Mouse (Mus musculus) left cerebral cortex, adult 11 months (tissue): Measurements from ENCODE around the gene Cacng7.
"Not testable (repeated sequence)": the region's sequence is repeated elsewhere in the genome, so short reads cannot be mapped to it uniquely, and the experiment has no call there.

Source experiments
- DNase-seq: peaks from one replicate; pipeline ENCODE4 v3.0.0; 2022; ENCODE audit warnings: low spot score

Cacng7 gene

GRCm38 (mm10) chr7:3332619-3333521 lies at the start of gene Cacng7:
Cacng7 (plus strand) TSS chr7:3332955.
- DNase-seq = no peak

DNA sequence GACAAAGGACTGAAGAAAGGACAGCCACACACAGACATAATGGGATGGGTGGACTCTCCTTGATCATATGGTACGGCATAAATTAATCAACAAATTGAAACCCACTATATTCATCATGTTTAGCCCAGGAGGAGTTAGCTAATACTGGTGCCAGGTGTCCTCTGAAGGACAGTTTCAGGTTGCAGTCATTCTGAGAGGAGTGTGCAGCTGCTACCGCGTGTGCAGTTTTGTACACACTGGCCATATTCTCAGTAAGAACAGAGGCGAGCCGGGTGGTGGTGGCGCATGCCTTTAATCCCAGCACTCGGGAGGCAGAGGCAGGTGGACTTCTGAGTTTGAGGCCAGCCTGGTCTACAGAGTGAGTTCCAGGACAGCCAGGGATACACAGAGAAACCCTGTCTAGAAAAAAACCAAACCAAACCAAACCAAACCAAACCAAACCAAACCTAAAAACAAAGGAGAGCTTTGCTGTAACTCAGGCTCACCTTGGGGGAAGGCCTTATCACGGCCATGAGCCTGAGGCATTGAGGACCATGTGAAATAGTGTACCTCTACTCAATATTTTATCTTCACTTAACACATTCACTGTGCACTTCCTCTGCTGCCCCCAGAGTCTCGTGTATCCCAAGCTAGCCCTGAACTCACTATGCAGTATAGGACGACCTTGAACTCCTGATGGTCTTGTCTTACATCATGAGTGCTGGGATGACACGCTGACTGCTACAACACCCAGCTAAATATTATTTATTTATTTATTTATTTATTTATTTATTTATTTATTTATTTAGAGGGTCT lies 49.5 kb upstream of the Cacng7 start:
- no peak for DNase-seq

DNA sequence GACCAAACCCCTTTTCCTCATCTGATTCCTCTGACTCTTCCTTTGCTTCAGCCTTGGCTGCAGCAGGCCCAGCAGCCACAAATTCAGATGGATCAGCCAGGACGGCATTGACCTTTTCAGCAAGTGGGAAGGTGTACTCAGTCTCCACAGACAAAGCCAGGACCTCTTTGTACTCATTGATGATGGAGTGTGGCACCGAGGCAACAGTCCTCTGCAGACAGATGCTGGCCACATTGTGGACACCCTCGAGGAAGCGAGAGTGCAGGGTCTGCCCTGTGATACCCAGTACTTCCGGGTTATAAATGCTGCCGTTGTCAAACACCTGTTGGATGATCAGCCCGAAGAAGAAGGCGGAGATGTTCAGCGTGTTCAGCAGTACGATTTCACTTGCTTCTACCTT lies 48.2 kb upstream of the Cacng7 start:
- no peak for DNase-seq

- DNase-seq = no peak
Measured at GRCm38 (mm10) chr7:3286036-3286435, 46.7 kb upstream of the Cacng7 start.

DNA sequence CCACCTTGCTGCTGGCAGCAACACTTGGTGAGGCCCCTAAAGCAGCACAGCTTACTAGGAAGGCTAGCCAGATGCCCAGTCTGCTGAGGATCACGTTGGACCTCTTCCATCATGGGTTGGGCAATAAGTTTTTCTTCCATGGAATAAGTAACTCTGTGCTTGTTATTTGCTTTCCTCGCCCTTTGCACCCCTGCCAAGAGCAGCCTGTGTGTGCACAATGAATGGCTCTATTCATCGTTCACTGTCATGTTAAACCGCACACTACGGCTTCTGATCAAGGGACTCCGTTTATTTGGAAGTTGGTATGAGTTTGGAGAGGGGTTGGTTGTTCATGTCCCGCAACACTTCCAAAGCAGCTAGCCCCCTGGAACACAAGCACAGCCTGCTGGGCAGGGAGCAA lies 45.6 kb upstream of the Cacng7 start:
- DNase-seq = no peak

GRCm38 (mm10) chr7:3288976-3289970 lies 43.5 kb upstream of the Cacng7 start, which contains the start of the genes Myadm and Prkcg:
Myadm (plus strand) TSS chr7:3289080.
Prkcg (plus strand) TSS chr7:3289179.
- no peak for DNase-seq

GRCm38 (mm10) chr7:3290257-3291033 lies 42.3 kb upstream of the Cacng7 start:
- peak; percentile 86 for DNase-seq

DNA sequence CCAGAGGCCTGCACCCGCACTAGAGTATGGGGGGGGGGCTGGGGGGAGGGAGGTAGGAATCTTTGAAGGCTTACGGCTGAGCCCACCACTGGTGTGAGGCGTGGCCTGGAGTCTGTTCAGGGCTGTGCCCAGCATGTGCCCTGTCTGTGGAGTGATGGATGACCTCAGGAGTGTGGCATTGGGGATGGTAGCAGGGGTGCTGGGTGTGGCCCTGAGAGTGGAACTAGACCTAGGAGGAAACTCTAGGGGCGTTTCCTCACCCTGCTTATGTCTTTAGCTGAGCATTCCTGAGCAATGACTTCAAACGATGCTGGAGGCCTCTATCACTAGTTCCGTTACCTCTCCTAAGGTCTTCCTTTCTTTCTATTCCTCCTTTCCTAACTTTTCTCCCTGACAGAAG lies 41.6 kb upstream of the Cacng7 start:
- no peak for DNase-seq

- DNase-seq = no peak
Measured at GRCm38 (mm10) chr7:3291764-3292163, 41.0 kb upstream of the Cacng7 start.

DNA sequence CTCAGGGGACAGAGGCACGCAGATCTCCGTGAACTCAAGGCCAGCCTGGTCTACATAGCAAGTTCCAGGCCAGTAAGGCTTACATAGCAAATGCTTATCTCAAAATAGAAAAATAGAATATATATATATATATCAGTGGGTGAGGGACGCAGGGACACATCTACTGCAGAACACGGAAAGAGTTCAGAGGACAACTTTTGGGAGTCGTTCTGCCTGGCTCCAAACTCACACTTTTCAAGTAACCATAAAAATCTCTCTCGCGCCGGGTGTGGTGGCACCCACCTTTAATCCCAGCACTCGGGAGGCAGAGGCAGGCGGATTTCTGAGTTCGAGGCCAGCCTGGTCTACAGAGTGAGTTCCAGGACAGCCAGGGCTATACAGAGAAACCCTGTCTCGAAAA lies 40.5 kb upstream of the Cacng7 start:
- DNase-seq = not testable (repeated sequence)

- no peak for DNase-seq
Measured at GRCm38 (mm10) chr7:3292791-3293190, 40.0 kb upstream of the Cacng7 start.

DNA sequence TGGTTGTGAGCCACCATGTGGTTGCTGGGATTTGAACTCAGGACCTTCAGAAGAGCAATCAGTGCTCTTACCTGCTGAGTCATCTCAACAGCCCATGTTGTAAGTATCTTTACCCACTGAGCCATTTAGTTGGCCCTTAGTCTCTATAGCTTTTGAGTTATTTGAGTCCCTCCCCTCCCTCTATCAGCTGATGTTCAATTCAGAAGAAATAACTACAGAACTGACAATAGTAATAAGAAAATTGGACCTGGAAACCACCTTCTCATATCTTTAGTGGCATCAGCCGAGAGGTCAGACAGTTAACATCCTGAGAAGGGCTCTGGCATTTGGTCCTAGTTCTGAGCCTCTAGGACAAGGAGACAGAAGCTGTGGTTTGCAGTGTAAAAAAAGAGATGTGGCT lies 38.0 kb upstream of the Cacng7 start:
- DNase-seq = no peak

GRCm38 (mm10) chr7:3295321-3296110 lies 37.2 kb upstream of the Cacng7 start:
- DNase-seq = no peak

- no peak for DNase-seq
Measured at GRCm38 (mm10) chr7:3296711-3297110, 36.0 kb upstream of the Cacng7 start.

GRCm38 (mm10) chr7:3299941-3300617 lies 32.7 kb upstream of the Cacng7 start:
- no peak for DNase-seq

DNA sequence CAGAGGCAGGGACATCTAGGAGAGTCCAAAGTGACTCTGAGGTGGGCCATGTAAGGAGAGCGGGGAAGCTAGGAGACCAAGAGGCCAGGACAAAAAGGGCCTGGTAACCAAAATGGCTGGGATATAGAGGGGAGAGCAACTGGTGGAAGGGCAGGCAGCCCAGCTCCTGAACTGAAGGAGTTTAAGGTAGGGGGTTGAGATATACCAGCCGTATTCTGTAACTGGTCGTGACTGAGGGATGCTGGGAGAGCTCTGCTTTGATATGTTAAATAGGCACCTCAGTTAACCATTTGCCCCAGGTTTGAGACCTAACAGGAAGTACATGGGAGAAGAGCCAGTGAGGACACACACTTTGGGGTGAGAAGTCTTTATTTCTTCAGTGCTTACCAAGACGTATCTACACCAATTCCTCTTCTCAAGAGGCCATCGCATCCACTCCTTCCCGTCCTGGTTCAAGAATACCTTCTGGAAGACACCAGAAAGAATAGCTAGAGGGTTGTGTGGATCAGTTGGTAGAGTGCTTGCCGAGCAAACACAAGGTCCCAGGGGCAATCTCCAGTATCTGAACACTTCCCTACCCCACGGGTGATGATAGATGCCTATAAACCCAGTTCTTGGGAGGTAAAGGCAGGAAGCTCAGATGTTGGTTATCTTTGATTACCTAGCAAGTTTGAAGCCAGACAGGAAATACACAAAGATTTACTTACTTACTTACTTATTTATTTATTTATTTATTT lies 31.7 kb upstream of the Cacng7 start:
- no peak for DNase-seq

- DNase-seq = no peak
Measured at GRCm38 (mm10) chr7:3301628-3302555, 30.9 kb upstream of the Cacng7 start.
